Mouse (Mus musculus) c-Kit-positive CD71-positive TER-119-negative erythroid progenitor cells, embryonic 14.5 days (primary cell): ENCODE data around the gene Vegfb.

Source experiments
- DNase-seq: peaks from one replicate; pipeline ENCODE4 v3.0.0-alpha.2; 2013; ENCODE audit warnings: low read depth

Gene Vegfb

GRCm38 (mm10) chr19:6987061-6987903, at the start of gene Vegfb:
Vegfb (minus strand) TSS chr19:6987651.
- DNase-seq = no peak

GRCm38 (mm10) chr19:7034006-7034405, 46.6 kb upstream of the Vegfb start:
- no peak for DNase-seq

DNA sequence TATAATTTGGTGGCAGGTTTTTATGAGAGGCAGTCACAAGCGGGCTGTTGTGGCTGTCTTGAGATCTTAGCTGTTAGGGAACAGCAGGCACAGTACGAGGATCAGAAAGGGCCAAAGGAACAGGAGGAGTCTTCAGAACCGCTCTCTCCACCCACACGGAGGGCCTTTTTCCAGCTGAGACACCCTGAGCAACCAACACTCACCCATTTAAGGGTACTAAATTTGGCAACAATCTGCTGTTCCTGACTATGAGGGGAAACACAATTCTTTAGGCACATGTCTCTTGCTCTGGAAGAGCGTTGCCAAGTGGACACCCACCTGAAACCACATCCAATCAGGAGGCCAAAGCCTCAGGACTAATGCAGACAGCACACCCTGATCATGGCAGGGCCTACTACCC, 42.1 kb upstream of the Vegfb start:
- DNase-seq = no peak

- DNase-seq = peak; percentile 71
Measured at GRCm38 (mm10) chr19:7020224-7020641, 32.8 kb upstream of the Vegfb start.

- peak; percentile 59 for DNase-seq
Measured at GRCm38 (mm10) chr19:7019191-7019590, 31.7 kb upstream of the Vegfb start, which contains the start of gene Fermt3. Fermt3 (minus strand) TSS chr19:7019469.

DNA sequence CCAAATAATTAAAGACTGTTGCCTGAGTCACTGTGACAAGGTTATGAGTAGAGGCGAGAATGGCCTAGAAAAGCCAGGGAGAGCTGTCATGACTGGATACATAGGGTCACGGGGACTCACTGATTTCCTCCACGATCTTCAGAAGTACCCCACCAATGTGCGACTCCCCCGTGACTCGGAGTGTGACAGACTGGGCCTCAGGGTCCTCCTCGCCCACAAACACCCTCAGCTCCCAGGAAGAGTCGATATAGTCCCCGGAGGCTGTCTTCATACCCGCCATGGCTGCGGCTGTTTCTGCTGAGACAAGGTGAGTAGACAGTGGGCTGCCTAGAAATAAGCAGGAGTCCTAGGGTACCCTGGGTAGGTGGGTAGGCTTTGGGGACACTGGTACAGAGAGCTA, 31.1 kb upstream of the Vegfb start:
- DNase-seq = no peak

- DNase-seq = peak; percentile 77
Measured at GRCm38 (mm10) chr19:7017541-7018457, 30.3 kb upstream of the Vegfb start.

DNA sequence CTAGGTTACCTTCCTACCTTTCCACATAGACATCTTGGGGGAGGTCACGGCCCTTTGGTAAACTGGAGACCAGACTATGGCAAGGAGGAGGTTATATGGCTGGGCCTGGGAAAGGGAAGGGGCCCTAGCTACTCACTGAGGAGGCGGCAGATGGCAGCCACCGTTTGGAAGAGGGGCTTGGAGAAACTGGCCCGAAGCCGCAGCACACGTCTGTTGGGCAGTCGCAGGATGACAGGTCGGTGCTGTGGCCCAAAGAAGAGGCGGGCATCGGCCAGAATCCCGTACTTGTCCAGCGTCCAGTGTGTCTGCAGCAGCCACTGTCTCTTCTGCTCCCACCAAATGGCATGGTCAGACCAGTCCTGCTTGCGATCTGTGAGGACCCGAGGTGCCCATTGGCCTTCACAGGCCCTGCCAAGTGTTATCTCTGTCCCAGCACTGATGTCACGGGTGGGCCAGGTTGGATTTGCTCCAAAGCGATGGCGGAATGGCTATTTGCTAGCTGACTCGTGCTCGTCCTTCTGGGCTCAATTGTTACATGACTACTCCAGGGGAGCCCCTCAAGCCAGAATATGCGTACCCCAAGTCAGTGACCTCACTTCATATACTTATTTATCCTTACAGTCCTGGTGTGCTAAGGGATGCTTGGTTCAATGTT, 27.2 kb upstream of the Vegfb start:
- DNase-seq = no peak

DNA sequence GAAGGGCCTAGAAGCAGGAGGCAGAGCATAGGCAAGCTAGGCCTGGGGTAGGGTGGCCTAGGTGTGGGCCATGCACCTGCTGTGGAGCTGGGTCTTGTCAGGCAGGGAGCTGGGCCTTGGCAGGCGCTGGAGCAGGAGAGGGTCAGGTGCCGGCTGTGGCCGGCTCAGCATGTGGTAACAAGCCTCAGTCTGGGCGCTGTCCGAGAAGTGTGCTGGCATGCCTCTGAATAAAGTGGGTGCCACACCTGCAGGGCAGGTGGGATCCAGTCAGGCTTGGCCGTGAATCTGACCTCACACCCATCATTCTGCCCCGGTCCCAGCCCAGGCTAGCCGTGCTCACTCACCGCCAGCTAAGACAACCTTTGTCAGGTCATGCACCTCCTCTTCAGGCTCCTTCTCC, 26.5 kb upstream of the Vegfb start:
- DNase-seq = no peak

- DNase-seq = no peak
Measured at GRCm38 (mm10) chr19:7012426-7012825, 25.0 kb upstream of the Vegfb start.

- no peak for DNase-seq
Measured at GRCm38 (mm10) chr19:7006892-7007593, 19.6 kb upstream of the Vegfb start.

- DNase-seq = no peak
Measured at GRCm38 (mm10) chr19:6999360-7000063, 12.1 kb upstream of the Vegfb start.

DNA sequence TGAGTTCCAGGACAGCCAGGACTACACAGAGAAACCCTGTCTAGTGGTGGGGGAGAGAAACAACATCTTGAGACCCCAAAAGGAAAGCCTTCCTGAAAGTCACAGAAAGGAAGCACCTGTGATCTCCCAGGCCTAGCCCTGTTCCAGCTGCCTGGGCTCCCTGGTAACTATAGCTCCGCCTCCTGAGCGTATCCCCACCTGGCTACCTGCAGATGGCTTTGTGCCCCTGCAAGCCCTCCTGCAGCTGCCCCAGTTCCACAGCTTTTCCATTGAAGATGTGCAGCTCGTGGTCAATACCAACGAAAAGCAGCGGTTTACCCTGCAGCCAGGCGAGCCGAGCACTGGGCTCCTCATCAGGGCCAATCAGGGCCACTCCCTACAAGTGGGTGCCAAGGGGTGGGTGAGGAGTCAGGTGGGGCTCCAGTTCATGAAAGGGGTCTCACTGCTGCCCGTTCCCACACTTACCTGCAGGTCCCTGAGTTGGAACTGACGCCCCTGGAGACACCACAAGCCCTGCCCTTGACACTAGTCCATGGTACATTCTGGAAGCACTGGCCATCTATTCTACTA, 10.4 kb upstream of the Vegfb start:
- DNase-seq = no peak

GRCm38 (mm10) chr19:6996006-6996405, 8.6 kb upstream of the Vegfb start, which contains the start of the genes Nudt22 and Trpt1:
Nudt22 (minus strand) TSS chr19:6996117.
Trpt1 (plus strand) TSS chr19:6996131.
- DNase-seq = peak; percentile 81

DNA sequence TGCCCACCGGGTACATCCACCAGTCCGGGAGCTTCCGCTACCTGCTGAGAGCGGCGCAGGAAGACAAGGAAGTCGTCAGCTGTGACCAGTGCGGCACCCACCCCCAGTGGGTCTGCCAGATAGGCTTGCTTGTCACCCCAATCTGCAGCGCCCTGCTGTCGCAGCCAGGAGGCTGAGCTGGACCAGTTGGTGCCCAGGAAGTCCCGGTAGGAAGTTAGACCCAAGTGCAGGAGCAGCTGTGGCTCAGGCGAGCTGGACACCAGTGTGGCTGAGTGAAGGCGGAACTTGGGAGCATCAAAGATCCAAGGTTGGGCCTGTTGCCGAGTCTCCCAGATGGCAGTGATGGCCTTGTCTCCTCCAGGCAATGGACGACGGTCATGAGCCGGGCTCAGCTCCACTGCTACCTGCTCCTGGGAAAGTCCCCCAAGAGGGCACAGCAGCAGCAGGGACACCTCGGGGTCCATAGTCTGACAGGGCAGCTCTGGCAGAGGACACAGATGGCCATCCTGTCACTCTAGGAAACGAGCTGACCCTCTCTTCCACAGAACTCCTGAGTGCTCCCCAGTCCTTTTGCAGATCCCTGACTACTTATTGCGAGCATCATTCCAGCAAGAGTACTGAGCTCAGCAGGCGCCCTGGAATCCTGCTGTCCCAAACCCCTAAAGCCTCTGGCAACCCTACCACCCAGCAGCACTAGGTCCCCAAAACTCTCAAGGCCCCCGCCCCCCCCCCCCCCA, 8.0 kb upstream of the Vegfb start:
- DNase-seq = no peak

DNA sequence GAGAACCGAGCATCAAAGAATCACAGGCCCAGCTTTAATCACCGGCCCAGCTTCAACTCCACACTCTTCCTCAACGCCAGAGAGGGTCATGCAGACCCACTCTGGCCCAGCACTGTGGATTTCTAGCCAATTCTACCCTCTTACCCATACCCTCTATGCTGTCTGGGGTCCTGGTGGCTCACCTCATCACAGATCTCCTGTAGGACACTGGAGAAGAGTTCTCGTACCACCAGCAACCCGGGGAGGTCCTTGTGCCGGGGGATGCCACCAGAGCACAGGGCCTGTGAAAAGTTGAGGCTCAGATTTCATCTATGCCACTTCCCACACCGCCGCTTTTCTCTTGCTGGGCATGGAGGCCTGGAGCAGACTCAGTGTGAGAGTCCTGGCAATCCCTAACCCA, 7.0 kb upstream of the Vegfb start:
- DNase-seq = no peak

GRCm38 (mm10) chr19:6994002-6994401, 6.6 kb upstream of the Vegfb start:
- no peak for DNase-seq

DNA sequence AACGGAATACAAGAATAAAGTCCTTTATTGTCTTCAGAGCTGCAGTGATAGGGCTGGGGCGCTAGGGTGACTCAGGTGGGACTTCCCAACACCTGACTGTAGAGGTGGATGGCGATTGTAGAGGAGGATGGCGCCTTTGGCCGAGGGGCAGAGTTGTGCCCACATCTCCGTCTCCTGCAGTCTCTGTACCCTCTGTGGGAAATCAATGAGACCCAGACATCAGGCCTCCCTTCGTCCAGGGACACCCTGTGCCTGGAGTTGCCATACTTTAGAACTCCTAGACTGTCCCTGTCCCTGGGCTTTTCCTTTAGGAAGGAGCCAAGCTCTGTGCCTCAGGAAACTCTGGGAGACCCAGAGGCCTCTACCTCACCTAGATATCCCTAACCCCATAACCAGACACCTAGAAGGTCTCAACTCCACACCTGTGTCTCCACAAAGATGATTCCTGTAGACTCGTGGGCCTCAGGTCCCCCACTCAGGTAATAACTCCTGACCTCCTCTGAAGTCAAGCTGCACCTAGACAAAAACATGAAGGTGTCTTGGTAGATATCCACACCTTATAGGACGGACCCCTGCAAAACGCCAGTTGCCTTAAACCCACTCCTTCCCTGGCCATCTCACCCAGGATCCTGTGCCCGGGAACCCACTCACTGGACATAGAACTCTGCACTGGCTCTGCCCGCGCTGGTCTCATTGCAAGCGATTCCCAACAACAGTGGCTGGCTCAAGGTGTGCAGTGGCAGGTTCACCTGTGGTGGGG, 5.7 kb upstream of the Vegfb start:
- no peak for DNase-seq
